Comparison of ENCODE assay signal across 10 mouse cellular contexts in genomic region chr16:92611641-92612149, GRCm38 (mm10).
DNase-seq lines count a peak whose midpoint lies in the region; TF ChIP-seq lines count a peak whose summit lies in the region.
"Had no signal": no experiment of that assay in that cellular context is flagged by ENCODE, and none has a peak within 500 bp of the region (broad histone marks: within the 10 kb centered on the region; RNA-seq: fewer than 3 reads in every experiment).

No protein-coding gene starts in this region.

- no peak overlapping the region for H3K27ac ChIP-seq in cerebellum, adult 2 months (ENCODE audit: insufficient read depth, low read length)
- no peak overlapping the region for H3K27ac ChIP-seq in hindbrain, embryonic 10.5 days

- no peak for TF ChIP-seq POLR2A in cerebellum, adult 2 months (IDR thresholded peaks at IDR 0.05; ENCODE audit: borderline replicate concordance, insufficient read depth, low read length)

- TF ChIP-seq CTCF in cerebellum, adult 2 months (IDR thresholded peaks at IDR 0.05; ENCODE audit: borderline replicate concordance, insufficient read depth, low read depth, low read length), result no peak

- no peak overlapping the region for H3K4me3 ChIP-seq in cerebellum, adult 2 months (replicated peaks; ENCODE audit: insufficient read depth, low read depth, low read length)
- no peak overlapping the region for H3K4me3 ChIP-seq in hindbrain, embryonic 10.5 days
- H3K4me3 ChIP-seq: forebrain, embryonic 10.5 days; limb, embryonic 15.5 days had no signal

- 18% methylated on average over 12 of the region's 12 CpGs for WGBS in cerebellum, adult 2 months
- WGBS in hindbrain, embryonic 10.5 days, result 91% methylated on average over 12 of the region's 12 CpGs

- peaks cover 10% of the 10 kb centered on the region; the same call in 1 of the 2 replicates for H3K4me1 ChIP-seq in cerebellum, adult 2 months (ENCODE audit: control insufficient read depth, insufficient read depth, low read length)
- H3K4me1 ChIP-seq in hindbrain, embryonic 10.5 days (replicated peaks), result peaks cover 53% of the 10 kb centered on the region

- H3K9me3 ChIP-seq in hindbrain, embryonic 10.5 days, result no peaks in the 10 kb centered on the region
- H3K9me3 ChIP-seq: limb, embryonic 15.5 days had no signal

- H3K36me3 ChIP-seq in hindbrain, embryonic 10.5 days, result no peaks in the 10 kb centered on the region
- H3K36me3 ChIP-seq: forebrain, embryonic 10.5 days; limb, embryonic 15.5 days had no signal

- DNase-seq in gastrocnemius, adult 18-20 months (ENCODE audit: low spot score), result peak; percentile 76
- DNase-seq in gastrocnemius, postnatal 4 days (ENCODE audit: low spot score in 2 of 2), result no peak
- DNase-seq in 3134 (ENCODE audit: extremely low read depth, insufficient read length, low spot score), result peak; percentile 71
- DNase-seq in cerebellum, adult 2 months, result peak; percentile 61 to 87
- peak; percentile 39 to 66 for DNase-seq in kidney, postnatal 36 days
- DNase-seq in retina, postnatal 1 day, result no peak
- no peak for DNase-seq in hindbrain, embryonic 10.5 days (ENCODE audit: low spot score)
- DNase-seq in embryo, embryonic 11 days, result no peak

- no peaks in the 10 kb centered on the region for H3K27me3 ChIP-seq in cerebellum, adult 2 months (ENCODE audit: control insufficient read depth, insufficient read depth, low read length)
- H3K27me3 ChIP-seq in hindbrain, embryonic 10.5 days (ENCODE audit: insufficient read depth, poor library complexity, severe bottlenecking), result peaks cover 51% of the 10 kb centered on the region

Comparison
In these comparisons a context has a peak if more than half of its experiments do, and no peak if none do; other contexts are left out.
1. DNase-seq: peak in gastrocnemius, adult 18-20 months (single experiment), 3134 (single experiment), cerebellum, adult 2 months (2 of 2) and kidney, postnatal 36 days (2 of 2); none in gastrocnemius, postnatal 4 days (0 of 2), retina, postnatal 1 day (single experiment), hindbrain, embryonic 10.5 days (single experiment) and embryo, embryonic 11 days (single experiment).